Mouse (Mus musculus): ENCODE results near the gene Pnpo.

Pnpo gene

GRCm38 (mm10) chr11:96943746-96944304 lies at the start of gene Pnpo:
Pnpo (minus strand) TSS chr11:96943986.
- DNase-seq = peak; percentile 92

- DNase-seq = peak; percentile 56
Measured at GRCm38 (mm10) chr11:96992722-96993311, 49.0 kb upstream of the Pnpo start.

GRCm38 (mm10) chr11:96991501-96991900 lies 47.7 kb upstream of the Pnpo start:
- DNase-seq = no peak

GRCm38 (mm10) chr11:96987873-96988655 lies 44.3 kb upstream of the Pnpo start:
- peak; percentile 78 for DNase-seq

GRCm38 (mm10) chr11:96986463-96986862 lies 42.7 kb upstream of the Pnpo start:
- peak; percentile 40 for DNase-seq

GRCm38 (mm10) chr11:96984903-96985302 lies 41.1 kb upstream of the Pnpo start:
- no peak for DNase-seq

GRCm38 (mm10) chr11:96982859-96983258 lies 39.1 kb upstream of the Pnpo start, which contains the start of gene Sp2:
Sp2 (minus strand) TSS chr11:96982959.
- DNase-seq = no peak

GRCm38 (mm10) chr11:96982355-96982754 lies 38.6 kb upstream of the Pnpo start:
- DNase-seq = peak; percentile 88

- DNase-seq = no peak
Measured at GRCm38 (mm10) chr11:96981461-96981860, 37.7 kb upstream of the Pnpo start.

GRCm38 (mm10) chr11:96980021-96980420 lies 36.2 kb upstream of the Pnpo start:
- no peak for DNase-seq

- no peak for DNase-seq
Measured at GRCm38 (mm10) chr11:96979329-96979728, 35.5 kb upstream of the Pnpo start.

GRCm38 (mm10) chr11:96978401-96979246 lies 34.8 kb upstream of the Pnpo start:
- peak; percentile 53 for DNase-seq

- peak; percentile 99 for DNase-seq
Measured at GRCm38 (mm10) chr11:96977606-96978400, 34.0 kb upstream of the Pnpo start.

- peak; percentile 93 for DNase-seq
Measured at GRCm38 (mm10) chr11:96976911-96977591, 33.3 kb upstream of the Pnpo start.

- no peak for DNase-seq
Measured at GRCm38 (mm10) chr11:96976379-96976687, 32.5 kb upstream of the Pnpo start.

- no peak for DNase-seq
Measured at GRCm38 (mm10) chr11:96975511-96976378, 32.0 kb upstream of the Pnpo start.

GRCm38 (mm10) chr11:96974813-96975212 lies 31.0 kb upstream of the Pnpo start:
- no peak for DNase-seq

GRCm38 (mm10) chr11:96973426-96973964 lies 29.7 kb upstream of the Pnpo start:
- DNase-seq = no peak

GRCm38 (mm10) chr11:96972906-96973305 lies 29.1 kb upstream of the Pnpo start:
- DNase-seq = no peak

GRCm38 (mm10) chr11:96970341-96970740 lies 26.6 kb upstream of the Pnpo start:
- no peak for DNase-seq

GRCm38 (mm10) chr11:96969746-96970145 lies 26.0 kb upstream of the Pnpo start:
- DNase-seq = no peak
